Mouse (Mus musculus) heart, embryonic 10.5 days (tissue): ENCODE measurements around the gene 1700021F07Rik. TPM values are rescaled to one million over a fixed set of nuclear protein-coding genes. Genes with fewer than 3 reads are reported as not detected.

ENCODE experiments used
- polyA plus RNA-seq: library from polyadenylated mRNA; unstranded; fragments of >200 nt; fragmentation: Nextera tagmentation; extraction: Ambion mirVana; gene quantifications from 2 replicates; pipeline ENCODE4 v1.2.1, GENCODE M21; 2016

The 1700021F07Rik gene
- polyA plus RNA-seq, 1 experiment from 2014 or later: not detected

Other genes with a start within 250 kb of the 1700021F07Rik start
- 1.4 and 1.9 TPM in 2 replicates for gene Pmepa1, start 246.1 kb upstream of the 1700021F07Rik start, polyA plus RNA-seq
- not detected in 2 replicates for gene Ankrd60, start 55.8 kb downstream of the 1700021F07Rik start, polyA plus RNA-seq
- 33.0 and 33.9 TPM in 2 replicates for gene Rab22a, start 137.2 kb downstream of the 1700021F07Rik start, polyA plus RNA-seq
- gene 1700010B08Rik, start 196.8 kb downstream of the 1700021F07Rik start, polyA plus RNA-seq: not detected in 2 replicates
- 11.2 and 13.6 TPM in 2 replicates for gene Vapb, start 214.9 kb downstream of the 1700021F07Rik start, polyA plus RNA-seq